Mouse (Mus musculus) liver, embryonic 14.5 days (tissue): Measurements from ENCODE around the gene Slc35b2.

Source experiments
- CTCF ChIP-seq: IDR thresholded peaks from 2 replicates; pipeline ENCODE4 v1.5.1; 2016; ENCODE audit warnings: antibody characterized with exemption, low read depth, control low read depth
- EP300 ChIP-seq: IDR thresholded peaks from 2 replicates; pipeline ENCODE4 v1.6.1; 2016; ENCODE audit warnings: antibody characterized with exemption, low read depth

DNA sequence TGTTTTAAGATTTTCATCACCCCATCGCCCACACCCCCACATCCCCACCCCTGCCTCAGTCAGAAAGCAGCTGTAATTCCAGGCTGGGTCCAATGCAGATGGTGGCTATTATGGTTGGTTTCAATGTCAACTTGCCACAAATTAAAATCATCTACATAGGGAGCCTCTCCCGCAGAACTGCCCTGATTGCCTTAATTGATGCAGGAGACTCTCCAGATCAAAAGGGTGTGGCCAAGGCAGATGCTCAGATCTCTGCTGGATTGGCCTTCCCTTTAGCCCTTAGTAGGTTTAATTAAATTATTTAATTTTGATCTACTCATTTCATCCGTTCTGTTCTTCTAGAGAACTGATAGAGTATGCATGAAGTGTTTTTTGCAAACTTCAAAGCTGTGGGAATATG, 39.3 kb downstream of the Slc35b2 start:
- TF ChIP-seq CTCF, result no peak
- TF ChIP-seq EP300, result no peak
